Mouse (Mus musculus) MEL (cell line): Measurements from ENCODE around the gene Fastkd5. TPM values are rescaled to one million over a fixed set of nuclear protein-coding genes. Genes with fewer than 3 reads are reported as not detected.

ENCODE experiments used
- DNase-seq: peaks from one replicate; pipeline ENCODE4 v3.0.0; 2011; ENCODE audit warnings: low read depth, low spot score
- H3K27ac ChIP-seq: 2 replicates; pipeline ENCODE4 v1.5.1; 2012; ENCODE audit warnings: low read depth, mild to moderate bottlenecking, control low read depth, low read length, moderate library complexity; ENCODE audit not compliant: control insufficient read depth
- H3K27me3 ChIP-seq, 2 experiments: fragments of 150-350 bp in 1 of 2; sonication (generic) in 1 of 2; 2 replicates each; pipeline ENCODE4 v1.6.1; 2012; ENCODE audit warnings: low read length in 2 of 2, mild to moderate bottlenecking in 2 of 2, improper control_type of control experiment in 1 of 2, moderate library complexity in 1 of 2; ENCODE audit not compliant: insufficient read depth in 2 of 2, control insufficient read depth in 1 of 2
- H3K36me3 ChIP-seq, 2 experiments: 2 replicates each; pipeline ENCODE4 v1.6.1; 2012 to 2014; ENCODE audit warnings: low read length in 2 of 2, improper control_type of control experiment in 1 of 2, inconsistent platforms in 1 of 2, mild to moderate bottlenecking in 1 of 2; ENCODE audit not compliant: insufficient read depth in 2 of 2, control insufficient read depth in 1 of 2
- H3K4me1 ChIP-seq, 2 experiments: fragments of 150-350 bp in 1 of 2; sonication (generic) in 1 of 2; 2 replicates each; pipeline ENCODE4 v1.6.1; 2012; ENCODE audit warnings: low read length in 2 of 2, improper control_type of control experiment in 1 of 2, mild to moderate bottlenecking in 1 of 2; ENCODE audit not compliant: insufficient read depth in 2 of 2, control insufficient read depth in 1 of 2
- H3K4me3 ChIP-seq, 2 experiments: fragments of 150-350 bp in 1 of 2; sonication (generic) in 1 of 2; 2 replicates each; pipeline ENCODE4 v1.5.1; 2012; ENCODE audit warnings: low read depth in 2 of 2, low read length in 2 of 2, mild to moderate bottlenecking in 2 of 2, moderate library complexity in 2 of 2, control low read depth in 1 of 2, improper control_type of control experiment in 1 of 2; ENCODE audit not compliant: control insufficient read depth in 1 of 2, insufficient read depth in 1 of 2
- H3K79me2 ChIP-seq: 2 replicates; pipeline ENCODE4 v1.6.1; 2012; ENCODE audit warnings: mild to moderate bottlenecking, low read length, moderate library complexity; ENCODE audit not compliant: control insufficient read depth, poor library complexity, insufficient read depth
- H3K9ac ChIP-seq: 2 replicates; pipeline ENCODE4 v1.6.1; 2012; ENCODE audit warnings: low read depth, mild to moderate bottlenecking, control low read depth, low read length, moderate library complexity; ENCODE audit not compliant: control insufficient read depth, poor library complexity, severe bottlenecking
- H3K9me3 ChIP-seq: fragments of 150-350 bp; sonication (generic); replicated peaks from 2 replicates; pipeline ENCODE4 v1.6.1; 2012; ENCODE audit warnings: mild to moderate bottlenecking, low read length, improper control_type of control experiment, moderate library complexity; ENCODE audit not compliant: insufficient read depth
- BHLHE40 ChIP-seq: IDR thresholded peaks from 2 replicates; pipeline ENCODE4 v1.6.1; 2012; ENCODE audit warnings: low read depth, mild to moderate bottlenecking, inconsistent platforms, low read length, improper control_type of control experiment, borderline replicate concordance
- CHD1 ChIP-seq: IDR thresholded peaks from 2 replicates; pipeline ENCODE4 v1.6.1; 2012; ENCODE audit warnings: low read depth, mild to moderate bottlenecking, inconsistent platforms, low read length, improper control_type of control experiment
- CTCF ChIP-seq, 3 experiments: IDR thresholded peaks in 2 of 3; conservative IDR thresholded peaks in 1 of 3; 2 replicates each; pipeline ENCODE4 v1.5.1; 2011 to 2012; ENCODE audit warnings: low read length in 3 of 3, low read depth in 2 of 3, mild to moderate bottlenecking in 2 of 3, improper control_type of control experiment in 1 of 3, inconsistent platforms in 1 of 3, mixed read lengths in 1 of 3, moderate library complexity in 1 of 3; ENCODE audit not compliant: control insufficient read depth in 1 of 3, insufficient read depth in 1 of 3, poor library complexity in 1 of 3, severe bottlenecking in 1 of 3
- EP300 ChIP-seq, 2 experiments: IDR thresholded peaks; 2 replicates each; pipeline ENCODE4 v1.6.1; 2011; ENCODE audit warnings: improper control_type of control experiment in 2 of 2, low read length in 2 of 2, low read depth in 1 of 2, mild to moderate bottlenecking in 1 of 2
- GATA1 ChIP-seq: IDR thresholded peaks from 2 replicates; pipeline ENCODE4 v1.6.1; 2011; ENCODE audit warnings: low read depth, low read length, improper control_type of control experiment
- HCFC1 ChIP-seq: IDR thresholded peaks from 2 replicates; pipeline ENCODE4 v1.6.1; 2012; ENCODE audit warnings: low read depth, mild to moderate bottlenecking, inconsistent platforms, low read length, improper control_type of control experiment, moderate library complexity
- MAX ChIP-seq: IDR thresholded peaks from 2 replicates; pipeline ENCODE4 v1.6.1; 2011; ENCODE audit warnings: low read length, improper control_type of control experiment
- MEF2A ChIP-seq: IDR thresholded peaks from 2 replicates; pipeline ENCODE4 v1.6.1; 2014; ENCODE audit warnings: low read depth, mild to moderate bottlenecking, inconsistent platforms, low read length, improper control_type of control experiment; ENCODE audit not compliant: poor library complexity, insufficient replicate concordance, severe bottlenecking; ENCODE audit errors: extremely low read depth
- MXI1 ChIP-seq: IDR thresholded peaks from 2 replicates; pipeline ENCODE4 v1.6.1; 2011; ENCODE audit warnings: mild to moderate bottlenecking, low read depth, low read length, improper control_type of control experiment
- MYB ChIP-seq: IDR thresholded peaks from 2 replicates; pipeline ENCODE4 v1.6.1; 2011; ENCODE audit warnings: mild to moderate bottlenecking, low read depth, low read length, improper control_type of control experiment
- MYC ChIP-seq: IDR thresholded peaks from 2 replicates; pipeline ENCODE4 v1.6.1; 2011; ENCODE audit warnings: low read depth, mild to moderate bottlenecking, low read length, improper control_type of control experiment, moderate library complexity
- NELFE ChIP-seq: IDR thresholded peaks from 2 replicates; pipeline ENCODE4 v1.6.1; 2011; ENCODE audit warnings: low read depth, low read length, improper control_type of control experiment
- POLR2AphosphoS5 ChIP-seq: IDR thresholded peaks from 2 replicates; pipeline ENCODE4 v1.6.1; 2012; ENCODE audit warnings: low read depth, borderline replicate concordance, mild to moderate bottlenecking, inconsistent platforms, low read length, moderate library complexity, mixed read lengths
- RCOR1 ChIP-seq: IDR thresholded peaks from 2 replicates; pipeline ENCODE4 v1.6.1; 2012; ENCODE audit warnings: low read depth, mild to moderate bottlenecking, inconsistent platforms, low read length, improper control_type of control experiment
- TBP ChIP-seq: IDR thresholded peaks from 2 replicates; pipeline ENCODE4 v1.8.0; 2011; ENCODE audit warnings: low read depth, low read length, improper control_type of control experiment
- UBTF ChIP-seq: IDR thresholded peaks from 2 replicates; pipeline ENCODE4 v1.6.1; 2012; ENCODE audit warnings: low read depth, mild to moderate bottlenecking, inconsistent platforms, low read length, improper control_type of control experiment, moderate library complexity, borderline replicate concordance; ENCODE audit not compliant: insufficient read depth
- USF1 ChIP-seq: IDR thresholded peaks from 2 replicates; pipeline ENCODE4 v1.6.1; 2014; ENCODE audit warnings: low read depth, mild to moderate bottlenecking, inconsistent platforms, low read length, improper control_type of control experiment, moderate library complexity
- ZMIZ1 ChIP-seq: IDR thresholded peaks from 2 replicates; pipeline ENCODE4 v1.6.1; 2012; ENCODE audit warnings: low read depth, mild to moderate bottlenecking, inconsistent platforms, low read length, improper control_type of control experiment, moderate library complexity
- polyA plus RNA-seq, 2 experiments: library from polyadenylated mRNA; stranded (reverse) in 1 of 2; unstranded in 1 of 2; fragments of >175 nt in 1 of 2; fragments of >200 nt in 1 of 2; gene quantifications; 2 replicates each; pipeline versions ENCODE4 v1.2.1 to v1.2.4; 2012; ENCODE audit warnings: low replicate concordance in 2 of 2, low read depth in 1 of 2; ENCODE audit not compliant: insufficient read length in 2 of 2, insufficient read depth in 1 of 2, missing spikeins in 1 of 2
- total RNA-seq: library from RNA; depleted of rRNA; stranded (reverse); fragments of 300-350 nt; gene quantifications from 2 replicates; pipeline ENCODE4 v1.2.3, GENCODE M21; 2012

The Fastkd5 gene
- total and polyA plus RNA-seq, 3 experiments: 11.7 to 15.3 TPM; not detected in 1

- no peak overlapping the region for H3K27ac ChIP-seq
- no peak overlapping the region for H3K9ac ChIP-seq
- no peaks in the 10 kb centered on the region for H3K27me3 ChIP-seq
- TF ChIP-seq ZMIZ1 (no peak), POLR2AphosphoS5 (no peak), MYB (no peak), NELFE (no peak), GATA1 (no peak), HCFC1 (no peak), MEF2A (no peak), BHLHE40 (no peak), CHD1 (no peak), CTCF (IDR thresholded peaks at IDR 0.05 in 2 of 3, conservative IDR thresholded peaks at IDR 0.05 in 1 of 3; ENCODE audit: control insufficient read depth in 1 of 3, insufficient read depth in 1 of 3, low read depth in 2 of 3, low read length in 3 of 3, poor library complexity in 1 of 3, severe bottlenecking in 1 of 3) (no peak), EP300 (IDR thresholded peaks at IDR 0.05; ENCODE audit: low read depth in 1 of 2, low read length in 2 of 2) (no peak), RCOR1 (no peak), TBP (no peak), UBTF (no peak)
- DNase-seq: no peak
- no peak overlapping the region for H3K4me3 ChIP-seq
- H3K79me2 ChIP-seq: no peaks in the 10 kb centered on the region
- H3K4me1 ChIP-seq: peaks cover 0 to 16% of the 10 kb centered on the region in 2 experiments; a peak in 2 of 4 replicates
- H3K36me3 ChIP-seq: 0 out of 4 replicates have a peak, but pooled peaks cover 0 to 2% of the 10 kb centered on the region in 2 experiments
- no peaks in the 10 kb centered on the region for H3K9me3 ChIP-seq
Measured at GRCm38 (mm10) chr2:130581201-130581600, 48.6 kb downstream of the Fastkd5 start.

- H3K27ac ChIP-seq: no peak overlapping the region
- peak; percentile 37 for DNase-seq
- H3K36me3 ChIP-seq: 0 out of 4 replicates have a peak, but pooled peaks cover 0 to 2% of the 10 kb centered on the region in 2 experiments
- H3K9me3 ChIP-seq: no peaks in the 10 kb centered on the region
- H3K4me3 ChIP-seq: no peak overlapping the region
- no peaks in the 10 kb centered on the region for H3K79me2 ChIP-seq
- H3K9ac ChIP-seq: no peak overlapping the region
- H3K27me3 ChIP-seq: no peaks in the 10 kb centered on the region
- H3K4me1 ChIP-seq: peaks cover 0 to 10% of the 10 kb centered on the region in 2 experiments; a peak in 1 of 4 replicates
- TF ChIP-seq TBP: no peak
- TF ChIP-seq BHLHE40: peak; percentile 77
- TF ChIP-seq EP300 (IDR thresholded peaks at IDR 0.05; ENCODE audit: low read depth in 1 of 2, low read length in 2 of 2): no peak
- peak; percentile 72; the same call in 1 of the 2 replicates for TF ChIP-seq USF1
- peak; percentile 71 for TF ChIP-seq MXI1
- TF ChIP-seq MAX: peak; percentile 55; the same call in 1 of the 2 replicates
- TF ChIP-seq MYC: peak; percentile 61; the same call in 1 of the 2 replicates
Measured at GRCm38 (mm10) chr2:130579791-130580190, 50.0 kb downstream of the Fastkd5 start.
